In the genomic region with DNA sequence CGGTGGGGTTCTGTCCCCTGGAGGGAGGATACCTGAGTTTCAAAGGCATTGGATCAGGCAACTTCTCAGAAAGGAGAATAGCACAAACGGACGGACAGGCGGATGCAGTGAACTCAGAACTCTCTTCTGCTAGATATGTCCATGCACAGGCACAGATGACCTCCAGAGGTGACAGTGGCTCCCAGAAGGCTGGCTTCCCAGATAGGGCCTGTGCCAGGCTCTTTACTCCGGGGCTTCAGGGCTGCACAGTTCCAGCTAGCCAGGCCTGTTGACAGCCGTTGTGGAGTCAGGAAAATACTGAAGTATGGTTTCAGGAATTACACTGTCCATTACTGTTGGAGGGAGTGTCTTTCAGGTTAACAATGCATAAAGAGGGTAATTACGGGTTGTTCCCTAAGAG, we compare ENCODE assay signal across 22 mouse cellular contexts. TPM values are rescaled to one million over a fixed set of nuclear protein-coding genes. Genes with fewer than 3 reads are reported as not detected.
"Had no signal": no experiment of that assay in that cellular context is flagged by ENCODE, and none has a peak within 500 bp of the region (broad histone marks: within the 10 kb centered on the region; RNA-seq: fewer than 3 reads in every experiment).

No protein-coding gene starts in this region.

- H3K27ac ChIP-seq: layer of hippocampus, adult 2 months; limb, embryonic 12.5 days; lung, embryonic 15.5 days; macrophage; midbrain, embryonic 12.5 days; neural tube, embryonic 15.5 days had no signal

- H3K4me3 ChIP-seq: layer of hippocampus, adult 2 months; limb, embryonic 12.5 days; lung, embryonic 15.5 days; megakaryocyte, embryonic 14.5 days; midbrain, embryonic 12.5 days; neural tube, embryonic 15.5 days had no signal

- H3K27me3 ChIP-seq: limb, embryonic 12.5 days; lung, embryonic 15.5 days; megakaryocyte, embryonic 14.5 days; midbrain, embryonic 12.5 days; neural tube, embryonic 15.5 days had no signal

- DNase-seq: kidney, postnatal 10 days; kidney, postnatal 4 days; lung, postnatal 14 days; right cerebral cortex, adult 18-20 months; right cerebral cortex, postnatal 25 days; thymus, postnatal 4 days had no signal

- H3K9me3 ChIP-seq: limb, embryonic 12.5 days; lung, embryonic 15.5 days; midbrain, embryonic 12.5 days; neural tube, embryonic 15.5 days had no signal

- H3K4me1 ChIP-seq: lung, embryonic 15.5 days; midbrain, embryonic 12.5 days had no signal

- ATAC-seq: midbrain, embryonic 16.5 days had no signal

- H3K9ac ChIP-seq: limb, embryonic 12.5 days; lung, embryonic 15.5 days; midbrain, embryonic 12.5 days; neural tube, embryonic 15.5 days had no signal

- H3K4me2 ChIP-seq: limb, embryonic 12.5 days; lung, embryonic 15.5 days; midbrain, embryonic 12.5 days; neural tube, embryonic 15.5 days had no signal

RNA-seq across cellular contexts. Expression of a gene that starts 46.6 kb away (rescaled TPM):
- total RNA-seq: layer of hippocampus, adult 2 months; layer of hippocampus, postnatal 10 days; left cerebral cortex, postnatal 36 days; liver, adult 2 months had no signal
- polyA plus RNA-seq: limb, embryonic 12.5 days; liver, adult 2 months; lung, embryonic 15.5 days; macrophage; midbrain, embryonic 12.5 days; midbrain, embryonic 16.5 days; neural tube, embryonic 11.5 days; neural tube, embryonic 15.5 days had no signal

RNA-seq across cellular contexts. Expression of a gene that starts 54.8 kb away (rescaled TPM):
- total RNA-seq: layer of hippocampus, adult 2 months; left cerebral cortex, postnatal 36 days; liver, adult 2 months had no signal
- polyA plus RNA-seq: liver, adult 2 months; liver, embryonic 16.5 days; lung, embryonic 15.5 days; macrophage; midbrain, embryonic 16.5 days; neural tube, embryonic 11.5 days; neural tube, embryonic 15.5 days; small intestine, adult 2 months; stomach, embryonic 16.5 days; thymus, postnatal 0 days had no signal
